Mouse (Mus musculus): ENCODE data around the gene Macrod2. TPM values are rescaled to one million over a fixed set of nuclear protein-coding genes. Genes with fewer than 3 reads are reported as not detected.

The Macrod2 gene
- polyA plus RNA-seq, 1 experiment from 2014 or later = 65.9 TPM

DNA sequence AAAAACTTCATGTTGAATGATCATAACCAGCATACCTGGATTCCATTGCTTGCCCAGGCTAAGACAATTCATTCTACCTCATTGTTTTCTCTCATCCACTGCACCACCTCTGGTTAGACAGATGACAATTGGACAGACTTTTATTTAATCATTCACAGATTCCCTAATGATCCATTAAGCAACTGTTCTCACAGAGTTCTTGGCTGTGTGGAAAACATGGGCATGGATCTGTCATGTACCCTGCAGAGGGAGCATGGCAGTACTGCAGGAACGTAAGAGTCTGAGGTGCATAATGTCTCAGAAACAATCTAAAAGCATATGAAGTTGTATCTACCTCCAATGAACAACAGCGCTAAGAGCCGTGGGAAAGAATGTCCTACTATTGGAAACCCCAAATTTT lies 1110.3 kb downstream of the Macrod2 start:
- Histone ChIP-seq H3K4me2 (ENCODE audit: low read depth, low read length) (no peak overlapping the region), H3K27me3 (ENCODE audit: control insufficient read depth, insufficient read depth, low read length) (no peaks in the 10 kb centered on the region), H3K4me3 (ENCODE audit: low read depth, low read length) (no peak overlapping the region), H3K36me3 (ENCODE audit: control insufficient read depth, insufficient read depth, low read length) (no peaks in the 10 kb centered on the region), H3K4me1 (ENCODE audit: control insufficient read depth, insufficient read depth, low read length) (no peaks in the 10 kb centered on the region), H3K27ac (ENCODE audit: low read depth, low read length) (no peak overlapping the region), H3K9ac (replicated peaks; ENCODE audit: low read depth, low read length) (no peak overlapping the region), H3K9me3 (ENCODE audit: control insufficient read depth, low read length) (no peaks in the 10 kb centered on the region)
- ATAC-seq (ENCODE audit: low read depth) = no peak; the same call in 1 of the 2 replicates
- 95% methylated on average over 3 of the region's 3 CpGs for WGBS

DNA sequence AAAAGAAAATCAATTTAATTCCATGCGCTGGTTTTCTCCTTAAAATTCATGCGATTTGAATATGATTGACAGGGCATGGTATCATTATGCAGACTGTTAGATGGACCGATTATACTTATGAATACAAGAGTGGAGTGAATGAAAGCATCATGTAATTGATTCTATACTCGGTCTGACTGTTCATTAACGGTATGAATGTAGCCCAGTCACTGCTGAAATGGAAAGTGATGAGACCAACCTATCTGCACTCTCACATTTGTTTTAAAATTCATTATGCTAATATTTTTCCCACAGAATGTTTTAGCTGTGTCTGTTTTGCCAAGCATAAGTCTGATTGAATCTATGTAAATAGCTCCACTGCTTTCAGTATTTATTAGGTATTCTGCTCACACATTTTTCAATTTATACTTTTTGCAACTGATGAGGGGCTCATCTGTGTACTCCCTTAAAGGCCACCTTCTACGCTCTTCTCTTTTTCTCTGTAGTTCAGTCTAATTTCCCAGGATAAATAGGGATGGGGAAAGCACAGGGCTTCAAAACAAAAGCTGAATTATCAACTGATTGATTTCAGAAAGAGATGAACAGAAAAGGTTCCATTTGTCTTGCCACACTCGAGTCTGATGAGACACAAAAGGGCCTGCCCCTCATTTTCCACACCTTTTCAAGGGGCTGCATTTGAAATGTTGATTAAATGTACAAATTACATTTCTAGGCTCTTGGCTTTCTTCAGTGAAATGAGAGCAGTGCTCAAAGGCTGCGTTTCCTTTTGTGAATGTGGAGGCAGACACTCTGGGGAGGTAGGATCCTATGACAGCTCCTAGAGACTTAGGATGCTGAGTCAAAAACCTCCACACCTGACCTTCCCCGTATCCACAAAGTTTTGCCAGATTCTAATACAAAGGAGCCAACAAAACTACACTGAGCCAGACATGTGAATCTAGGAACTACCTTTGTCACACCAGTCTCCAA lies 1113.1 kb downstream of the Macrod2 start:
- ATAC-seq (ENCODE audit: low read depth) = no peak
- Histone ChIP-seq H3K27ac (ENCODE audit: low read depth, low read length) (no peak overlapping the region), H3K9ac (replicated peaks; ENCODE audit: low read depth, low read length) (no peak overlapping the region), H3K4me1 (ENCODE audit: control insufficient read depth, insufficient read depth, low read length) (no peaks in the 10 kb centered on the region), H3K27me3 (ENCODE audit: control insufficient read depth, insufficient read depth, low read length) (no peaks in the 10 kb centered on the region), H3K36me3 (ENCODE audit: control insufficient read depth, insufficient read depth, low read length) (no peaks in the 10 kb centered on the region), H3K4me2 (ENCODE audit: low read depth, low read length) (no peak overlapping the region), H3K9me3 (ENCODE audit: control insufficient read depth, low read length) (no peaks in the 10 kb centered on the region), H3K4me3 (ENCODE audit: low read depth, low read length) (no peak overlapping the region)
- 63% methylated on average over 9 of the region's 9 CpGs for WGBS

GRCm38 (mm10) chr2:141514976-141515375 lies 1119.9 kb downstream of the Macrod2 start:
- H3K4me1 ChIP-seq (ENCODE audit: control insufficient read depth, insufficient read depth, low read length) = no peaks in the 10 kb centered on the region
- no peak overlapping the region for H3K9ac ChIP-seq (replicated peaks; ENCODE audit: low read depth, low read length)
- H3K4me2 ChIP-seq (ENCODE audit: low read depth, low read length) = no peak overlapping the region
- WGBS = 55% methylated on average over 3 of the region's 3 CpGs
- H3K27me3 ChIP-seq (ENCODE audit: control insufficient read depth, insufficient read depth, low read length) = no peaks in the 10 kb centered on the region
- ATAC-seq (ENCODE audit: low read depth) = no peak
- no peak overlapping the region for H3K4me3 ChIP-seq (ENCODE audit: low read depth, low read length)
- no peak overlapping the region for H3K27ac ChIP-seq (ENCODE audit: low read depth, low read length)
- no peaks in the 10 kb centered on the region for H3K36me3 ChIP-seq (ENCODE audit: control insufficient read depth, insufficient read depth, low read length)
- no peaks in the 10 kb centered on the region for H3K9me3 ChIP-seq (ENCODE audit: control insufficient read depth, low read length)

DNA sequence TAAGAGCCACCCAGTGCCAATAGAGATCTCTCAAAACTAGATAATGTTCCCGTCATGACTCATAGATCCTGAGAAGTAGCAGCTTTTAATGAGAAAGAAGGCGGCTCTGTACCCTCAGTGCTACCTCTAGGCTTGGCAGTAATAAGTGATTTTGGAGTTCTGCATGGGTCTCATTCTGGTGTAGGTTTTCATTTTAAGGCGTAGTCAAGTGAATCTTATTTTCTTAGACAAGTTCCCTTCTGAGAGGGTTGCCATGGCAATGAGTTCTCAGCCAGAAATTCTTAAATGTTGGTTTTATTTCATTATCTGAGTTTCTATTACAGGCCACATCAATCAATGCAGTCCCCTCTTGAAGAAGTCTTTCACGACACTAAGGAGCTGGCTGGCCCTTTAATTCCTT lies 1127.0 kb downstream of the Macrod2 start:
- no peak for ATAC-seq (ENCODE audit: low read depth)
- H3K9me3 ChIP-seq (ENCODE audit: control insufficient read depth, low read length) = no peaks in the 10 kb centered on the region
- H3K9ac ChIP-seq (replicated peaks; ENCODE audit: low read depth, low read length) = no peak overlapping the region
- WGBS = 67% methylated on average over 4 of the region's 4 CpGs
- no peak overlapping the region for H3K4me2 ChIP-seq (ENCODE audit: low read depth, low read length)
- no peak overlapping the region for H3K27ac ChIP-seq (ENCODE audit: low read depth, low read length)
- no peaks in the 10 kb centered on the region for H3K27me3 ChIP-seq (ENCODE audit: control insufficient read depth, insufficient read depth, low read length)
- H3K36me3 ChIP-seq (ENCODE audit: control insufficient read depth, insufficient read depth, low read length) = no peaks in the 10 kb centered on the region
- no peaks in the 10 kb centered on the region for H3K4me1 ChIP-seq (ENCODE audit: control insufficient read depth, insufficient read depth, low read length)
- H3K4me3 ChIP-seq (ENCODE audit: low read depth, low read length) = no peak overlapping the region

- no peak for ATAC-seq (ENCODE audit: low read depth)
- no peaks in the 10 kb centered on the region for H3K4me1 ChIP-seq (ENCODE audit: control insufficient read depth, insufficient read depth, low read length)
- H3K9me3 ChIP-seq (ENCODE audit: control insufficient read depth, low read length) = no peaks in the 10 kb centered on the region
- H3K27me3 ChIP-seq (ENCODE audit: control insufficient read depth, insufficient read depth, low read length) = no peaks in the 10 kb centered on the region
- no peak overlapping the region for H3K4me3 ChIP-seq (ENCODE audit: low read depth, low read length)
- no peak overlapping the region for H3K9ac ChIP-seq (replicated peaks; ENCODE audit: low read depth, low read length)
- H3K27ac ChIP-seq (ENCODE audit: low read depth, low read length) = no peak overlapping the region
- no peaks in the 10 kb centered on the region for H3K36me3 ChIP-seq (ENCODE audit: control insufficient read depth, insufficient read depth, low read length)
- H3K4me2 ChIP-seq (ENCODE audit: low read depth, low read length) = no peak overlapping the region
Observed at GRCm38 (mm10) chr2:141545877-141546276, 1150.8 kb downstream of the Macrod2 start.

DNA sequence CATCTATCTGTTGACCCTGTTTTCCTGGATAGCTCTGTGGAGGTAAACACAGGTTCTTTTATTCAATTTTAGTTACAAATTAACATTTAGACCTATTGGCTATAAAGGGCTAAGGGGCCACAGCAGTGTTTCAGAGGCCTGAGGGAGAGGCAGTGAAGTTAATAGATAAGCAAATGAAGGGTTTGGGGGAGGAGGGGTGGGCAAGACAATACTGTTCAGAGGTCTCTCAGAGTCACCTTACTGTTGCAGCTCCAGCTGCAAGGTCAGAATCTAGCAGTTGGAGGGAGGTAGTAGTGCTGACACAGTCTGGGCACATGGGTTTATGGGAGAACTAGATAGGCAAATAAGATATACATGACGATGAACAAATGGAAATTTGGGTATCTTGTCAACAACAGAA lies 1156.6 kb downstream of the Macrod2 start:
- no peak overlapping the region for H3K27ac ChIP-seq (ENCODE audit: low read depth, low read length)
- no peaks in the 10 kb centered on the region for H3K27me3 ChIP-seq (ENCODE audit: control insufficient read depth, insufficient read depth, low read length)
- no peak overlapping the region for H3K9ac ChIP-seq (replicated peaks; ENCODE audit: low read depth, low read length)
- H3K9me3 ChIP-seq (ENCODE audit: control insufficient read depth, low read length) = no peaks in the 10 kb centered on the region
- no peak overlapping the region for H3K4me3 ChIP-seq (ENCODE audit: low read depth, low read length)
- ATAC-seq (ENCODE audit: low read depth) = no peak
- H3K36me3 ChIP-seq (ENCODE audit: control insufficient read depth, insufficient read depth, low read length) = no peaks in the 10 kb centered on the region
- 97% methylated on average over 1 of the region's 1 CpGs for WGBS
- no peaks in the 10 kb centered on the region for H3K4me1 ChIP-seq (ENCODE audit: control insufficient read depth, insufficient read depth, low read length)
- H3K4me2 ChIP-seq (ENCODE audit: low read depth, low read length) = no peak overlapping the region

DNA sequence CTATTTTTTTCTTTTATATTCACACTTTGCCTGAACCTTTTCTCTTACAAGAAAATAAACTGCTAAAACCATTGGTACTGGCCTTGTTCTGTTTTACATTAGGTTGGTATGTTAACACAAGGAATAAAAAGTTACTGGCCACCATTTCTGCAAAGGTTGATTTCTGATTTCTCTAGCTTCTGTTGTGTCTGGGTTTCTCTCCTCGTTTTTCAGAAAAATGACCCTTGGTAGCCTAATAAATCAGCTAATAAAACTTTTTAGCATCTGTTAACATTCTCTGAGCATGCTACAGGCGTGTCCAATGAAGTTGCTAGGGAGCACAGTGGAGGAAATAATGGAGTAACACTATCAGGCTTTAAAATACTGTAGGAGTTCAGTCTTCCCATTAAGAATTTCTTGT lies 1161.6 kb downstream of the Macrod2 start:
- no peaks in the 10 kb centered on the region for H3K36me3 ChIP-seq (ENCODE audit: control insufficient read depth, insufficient read depth, low read length)
- no peak overlapping the region for H3K4me2 ChIP-seq (ENCODE audit: low read depth, low read length)
- 27% methylated on average over 2 of the region's 2 CpGs for WGBS
- no peaks in the 10 kb centered on the region for H3K27me3 ChIP-seq (ENCODE audit: control insufficient read depth, insufficient read depth, low read length)
- no peak for ATAC-seq (ENCODE audit: low read depth)
- no peak overlapping the region for H3K4me3 ChIP-seq (ENCODE audit: low read depth, low read length)
- no peaks in the 10 kb centered on the region for H3K9me3 ChIP-seq (ENCODE audit: control insufficient read depth, low read length)
- no peaks in the 10 kb centered on the region for H3K4me1 ChIP-seq (ENCODE audit: control insufficient read depth, insufficient read depth, low read length)
- no peak overlapping the region for H3K9ac ChIP-seq (replicated peaks; ENCODE audit: low read depth, low read length)
- no peak overlapping the region for H3K27ac ChIP-seq (ENCODE audit: low read depth, low read length)

DNA sequence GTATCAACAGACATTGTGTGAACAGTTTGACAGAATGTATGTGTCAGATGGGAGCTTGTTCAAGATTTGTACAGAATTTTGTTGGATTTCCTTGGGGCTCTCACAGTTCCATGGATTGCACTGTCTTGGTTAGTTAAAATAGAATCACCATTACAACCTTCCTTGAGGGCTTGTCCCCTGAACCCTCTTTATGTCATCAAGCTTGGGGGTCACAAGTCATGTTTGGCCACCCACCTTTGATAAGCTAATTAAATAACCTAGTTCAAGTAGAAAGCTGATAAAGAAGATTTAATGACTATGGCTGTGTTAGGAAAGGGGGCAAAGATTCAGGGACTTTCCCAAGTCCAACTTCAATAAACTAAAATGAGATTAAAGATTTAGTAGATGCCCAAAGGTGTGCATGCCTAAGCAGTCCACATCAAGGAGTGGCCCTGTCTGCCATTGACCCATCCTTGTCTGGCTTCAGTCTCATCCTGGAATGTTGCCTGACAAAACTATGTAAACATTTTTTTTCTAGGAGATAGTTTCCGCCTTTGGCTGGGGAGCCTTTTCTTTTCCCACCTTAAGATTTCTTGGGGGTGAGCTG lies 1163.2 kb downstream of the Macrod2 start:
- no peak overlapping the region for H3K9ac ChIP-seq (replicated peaks; ENCODE audit: low read depth, low read length)
- H3K27ac ChIP-seq (ENCODE audit: low read depth, low read length) = no peak overlapping the region
- ATAC-seq (ENCODE audit: low read depth) = no peak
- 97% methylated on average over 1 of the region's 1 CpGs for WGBS
- no peaks in the 10 kb centered on the region for H3K9me3 ChIP-seq (ENCODE audit: control insufficient read depth, low read length)
- no peaks in the 10 kb centered on the region for H3K27me3 ChIP-seq (ENCODE audit: control insufficient read depth, insufficient read depth, low read length)
- H3K4me3 ChIP-seq (ENCODE audit: low read depth, low read length) = no peak overlapping the region
- H3K4me1 ChIP-seq (ENCODE audit: control insufficient read depth, insufficient read depth, low read length) = no peaks in the 10 kb centered on the region
- no peak overlapping the region for H3K4me2 ChIP-seq (ENCODE audit: low read depth, low read length)
- no peaks in the 10 kb centered on the region for H3K36me3 ChIP-seq (ENCODE audit: control insufficient read depth, insufficient read depth, low read length)

- no peaks in the 10 kb centered on the region for H3K9me3 ChIP-seq (ENCODE audit: control insufficient read depth, low read length)
- no peak for ATAC-seq (ENCODE audit: low read depth)
- no peaks in the 10 kb centered on the region for H3K4me1 ChIP-seq (ENCODE audit: control insufficient read depth, insufficient read depth, low read length)
- H3K36me3 ChIP-seq (ENCODE audit: control insufficient read depth, insufficient read depth, low read length) = no peaks in the 10 kb centered on the region
- H3K9ac ChIP-seq (replicated peaks; ENCODE audit: low read depth, low read length) = no peak overlapping the region
- H3K27me3 ChIP-seq (ENCODE audit: control insufficient read depth, insufficient read depth, low read length) = no peaks in the 10 kb centered on the region
- no peak overlapping the region for H3K4me3 ChIP-seq (ENCODE audit: low read depth, low read length)
- no peak overlapping the region for H3K27ac ChIP-seq (ENCODE audit: low read depth, low read length)
- WGBS = 59% methylated on average over 3 of the region's 3 CpGs
- H3K4me2 ChIP-seq (ENCODE audit: low read depth, low read length) = no peak overlapping the region
Observed at GRCm38 (mm10) chr2:141565986-141566385, 1170.9 kb downstream of the Macrod2 start.
